Mouse (Mus musculus) MEL (cell line): ENCODE data around the gene Agbl1. TPM values are rescaled to one million over a fixed set of nuclear protein-coding genes. Genes with fewer than 3 reads are reported as not detected.

ENCODE experiments used
- DNase-seq: peaks from one replicate; pipeline ENCODE4 v3.0.0; 2011; ENCODE audit warnings: low read depth, low spot score
- H3K27ac ChIP-seq: 2 replicates; pipeline ENCODE4 v1.5.1; 2012; ENCODE audit warnings: low read depth, mild to moderate bottlenecking, control low read depth, low read length, moderate library complexity; ENCODE audit not compliant: control insufficient read depth
- H3K27me3 ChIP-seq, 2 experiments: fragments of 150-350 bp in 1 of 2; sonication (generic) in 1 of 2; 2 replicates each; pipeline ENCODE4 v1.6.1; 2012; ENCODE audit warnings: low read length in 2 of 2, mild to moderate bottlenecking in 2 of 2, improper control_type of control experiment in 1 of 2, moderate library complexity in 1 of 2; ENCODE audit not compliant: insufficient read depth in 2 of 2, control insufficient read depth in 1 of 2
- H3K36me3 ChIP-seq, 2 experiments: 2 replicates each; pipeline ENCODE4 v1.6.1; 2012 to 2014; ENCODE audit warnings: low read length in 2 of 2, improper control_type of control experiment in 1 of 2, inconsistent platforms in 1 of 2, mild to moderate bottlenecking in 1 of 2; ENCODE audit not compliant: insufficient read depth in 2 of 2, control insufficient read depth in 1 of 2
- H3K4me1 ChIP-seq, 2 experiments: fragments of 150-350 bp in 1 of 2; sonication (generic) in 1 of 2; 2 replicates each; pipeline ENCODE4 v1.6.1; 2012; ENCODE audit warnings: low read length in 2 of 2, improper control_type of control experiment in 1 of 2, mild to moderate bottlenecking in 1 of 2; ENCODE audit not compliant: insufficient read depth in 2 of 2, control insufficient read depth in 1 of 2
- H3K4me3 ChIP-seq, 2 experiments: fragments of 150-350 bp in 1 of 2; sonication (generic) in 1 of 2; 2 replicates each; pipeline ENCODE4 v1.5.1; 2012; ENCODE audit warnings: low read depth in 2 of 2, low read length in 2 of 2, mild to moderate bottlenecking in 2 of 2, moderate library complexity in 2 of 2, control low read depth in 1 of 2, improper control_type of control experiment in 1 of 2; ENCODE audit not compliant: control insufficient read depth in 1 of 2, insufficient read depth in 1 of 2
- H3K79me2 ChIP-seq: 2 replicates; pipeline ENCODE4 v1.6.1; 2012; ENCODE audit warnings: mild to moderate bottlenecking, low read length, moderate library complexity; ENCODE audit not compliant: control insufficient read depth, poor library complexity, insufficient read depth
- H3K9ac ChIP-seq: 2 replicates; pipeline ENCODE4 v1.6.1; 2012; ENCODE audit warnings: low read depth, mild to moderate bottlenecking, control low read depth, low read length, moderate library complexity; ENCODE audit not compliant: control insufficient read depth, poor library complexity, severe bottlenecking
- H3K9me3 ChIP-seq: fragments of 150-350 bp; sonication (generic); replicated peaks from 2 replicates; pipeline ENCODE4 v1.6.1; 2012; ENCODE audit warnings: mild to moderate bottlenecking, low read length, improper control_type of control experiment, moderate library complexity; ENCODE audit not compliant: insufficient read depth
- CHD1 ChIP-seq: IDR thresholded peaks from 2 replicates; pipeline ENCODE4 v1.6.1; 2012; ENCODE audit warnings: low read depth, mild to moderate bottlenecking, inconsistent platforms, low read length, improper control_type of control experiment
- E2F4 ChIP-seq: IDR thresholded peaks from 2 replicates; pipeline ENCODE4 v1.6.1; 2011; ENCODE audit warnings: low read depth, low read length, improper control_type of control experiment, borderline replicate concordance
- EP300 ChIP-seq, 2 experiments: IDR thresholded peaks; 2 replicates each; pipeline ENCODE4 v1.6.1; 2011; ENCODE audit warnings: improper control_type of control experiment in 2 of 2, low read length in 2 of 2, low read depth in 1 of 2, mild to moderate bottlenecking in 1 of 2
- ETS1 ChIP-seq: IDR thresholded peaks from 2 replicates; pipeline ENCODE4 v1.6.1; 2012; ENCODE audit warnings: low read depth, mild to moderate bottlenecking, inconsistent platforms, low read length, improper control_type of control experiment, moderate library complexity
- GABPA ChIP-seq: IDR thresholded peaks from 2 replicates; pipeline ENCODE4 v1.6.1; 2012; ENCODE audit warnings: low read depth, mild to moderate bottlenecking, inconsistent platforms, low read length, improper control_type of control experiment, moderate library complexity
- KAT2A ChIP-seq: conservative IDR thresholded peaks from 2 replicates; pipeline ENCODE4 v1.6.1; 2012; ENCODE audit warnings: low read depth, low read length, improper control_type of control experiment, inconsistent platforms
- MAZ ChIP-seq: IDR thresholded peaks from 2 replicates; pipeline ENCODE4 v1.6.1; 2012; ENCODE audit warnings: low read depth, mild to moderate bottlenecking, inconsistent platforms, low read length, improper control_type of control experiment
- MXI1 ChIP-seq: IDR thresholded peaks from 2 replicates; pipeline ENCODE4 v1.6.1; 2011; ENCODE audit warnings: mild to moderate bottlenecking, low read depth, low read length, improper control_type of control experiment
- MYB ChIP-seq: IDR thresholded peaks from 2 replicates; pipeline ENCODE4 v1.6.1; 2011; ENCODE audit warnings: mild to moderate bottlenecking, low read depth, low read length, improper control_type of control experiment
- MYC ChIP-seq: IDR thresholded peaks from 2 replicates; pipeline ENCODE4 v1.6.1; 2011; ENCODE audit warnings: low read depth, mild to moderate bottlenecking, low read length, improper control_type of control experiment, moderate library complexity
- POLR2A ChIP-seq, 2 experiments: IDR thresholded peaks; 2 replicates each; pipeline ENCODE4 v1.6.1; 2011 to 2012; ENCODE audit warnings: low read length in 2 of 2, mild to moderate bottlenecking in 2 of 2, control low read depth in 1 of 2, improper control_type of control experiment in 1 of 2, low read depth in 1 of 2, moderate library complexity in 1 of 2; ENCODE audit not compliant: control insufficient read depth in 1 of 2, insufficient read depth in 1 of 2, poor library complexity in 1 of 2
- POLR2AphosphoS2 ChIP-seq: IDR thresholded peaks from 2 replicates; pipeline ENCODE4 v1.6.1; 2011; ENCODE audit warnings: low read length, improper control_type of control experiment
- RAD21 ChIP-seq: IDR thresholded peaks from 2 replicates; pipeline ENCODE4 v1.6.1; 2011; ENCODE audit warnings: mild to moderate bottlenecking, low read depth, low read length, improper control_type of control experiment
- SIN3A ChIP-seq: IDR thresholded peaks from 2 replicates; pipeline ENCODE4 v1.6.1; 2012; ENCODE audit warnings: low read length, improper control_type of control experiment, inconsistent platforms
- TBP ChIP-seq: IDR thresholded peaks from 2 replicates; pipeline ENCODE4 v1.8.0; 2011; ENCODE audit warnings: low read depth, low read length, improper control_type of control experiment
- USF2 ChIP-seq, 2 experiments: IDR thresholded peaks; 2 replicates each; pipeline ENCODE4 v1.6.1; 2011 to 2012; ENCODE audit warnings: improper control_type of control experiment in 2 of 2, low read length in 2 of 2, borderline replicate concordance in 1 of 2, inconsistent platforms in 1 of 2, low read depth in 1 of 2, mild to moderate bottlenecking in 1 of 2; ENCODE audit not compliant: insufficient read depth in 1 of 2
- ZKSCAN1 ChIP-seq: IDR thresholded peaks from 2 replicates; pipeline ENCODE4 v1.6.1; 2012; ENCODE audit warnings: low read depth, mild to moderate bottlenecking, inconsistent platforms, low read length, improper control_type of control experiment, moderate library complexity
- ZMIZ1 ChIP-seq: IDR thresholded peaks from 2 replicates; pipeline ENCODE4 v1.6.1; 2012; ENCODE audit warnings: low read depth, mild to moderate bottlenecking, inconsistent platforms, low read length, improper control_type of control experiment, moderate library complexity
- polyA plus RNA-seq, 2 experiments: library from polyadenylated mRNA; stranded (reverse) in 1 of 2; unstranded in 1 of 2; fragments of >175 nt in 1 of 2; fragments of >200 nt in 1 of 2; gene quantifications; 2 replicates each; pipeline versions ENCODE4 v1.2.1 to v1.2.4; 2012; ENCODE audit warnings: low replicate concordance in 2 of 2, low read depth in 1 of 2; ENCODE audit not compliant: insufficient read length in 2 of 2, insufficient read depth in 1 of 2, missing spikeins in 1 of 2
- total RNA-seq: library from RNA; depleted of rRNA; stranded (reverse); fragments of 300-350 nt; gene quantifications from 2 replicates; pipeline ENCODE4 v1.2.3, GENCODE M21; 2012

The Agbl1 gene
- total and polyA plus RNA-seq, 3 experiments = not detected

- Histone ChIP-seq H3K27ac (no peak overlapping the region), H3K79me2 (no peaks in the 10 kb centered on the region), H3K4me3 (no peak overlapping the region), H3K9me3 (no peaks in the 10 kb centered on the region), H3K36me3 (no peaks in the 10 kb centered on the region), H3K9ac (no peak overlapping the region), H3K4me1 (no peaks in the 10 kb centered on the region), H3K27me3 (no peaks in the 10 kb centered on the region)
- no peak for DNase-seq
- TF ChIP-seq CHD1 (no peak), ETS1 (no peak), MXI1 (no peak), MYC (no peak), GABPA (no peak), ZMIZ1 (no peak), SIN3A (no peak), USF2 (IDR thresholded peaks at IDR 0.05; ENCODE audit: borderline replicate concordance in 1 of 2, insufficient read depth in 1 of 2, low read depth in 1 of 2, low read length in 2 of 2) (no peak), ZKSCAN1 (no peak), MYB (no peak), EP300 (IDR thresholded peaks at IDR 0.05; ENCODE audit: low read depth in 1 of 2, low read length in 2 of 2) (no peak), KAT2A (no peak), POLR2AphosphoS2 (no peak), TBP (no peak), E2F4 (no peak), RAD21 (no peak), MAZ (no peak), POLR2A (IDR thresholded peaks at IDR 0.05; ENCODE audit: control insufficient read depth in 1 of 2, insufficient read depth in 1 of 2, low read depth in 1 of 2, low read length in 2 of 2, poor library complexity in 1 of 2) (no peak)
Measured at GRCm38 (mm10) chr7:77164921-77165320, 935.2 kb downstream of the Agbl1 start.
